Comparison of ENCODE assay signal across 8 mouse cellular contexts in the genomic region with DNA sequence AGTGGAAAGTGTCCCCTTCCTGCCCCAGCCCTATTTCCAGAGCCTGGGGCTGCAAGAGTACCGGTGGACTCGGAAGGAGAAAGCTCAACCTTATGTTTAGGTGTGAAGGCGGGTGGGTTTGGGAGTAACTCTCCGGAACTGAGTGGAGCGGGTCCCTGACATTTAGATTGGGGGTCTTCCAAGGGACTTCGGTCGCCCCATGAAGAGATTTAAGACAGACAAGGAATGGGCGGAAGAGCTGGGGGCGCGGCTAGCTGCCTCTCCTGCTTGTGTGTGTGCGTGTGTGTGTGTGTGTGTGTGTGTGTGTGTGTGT.
DNase-seq lines count a peak whose midpoint lies in the region; ATAC-seq and TF ChIP-seq lines count a peak whose summit lies in the region.

No protein-coding gene starts in this region.

- no peaks in the 10 kb centered on the region for H3K9me3 ChIP-seq in embryonic facial prominence, embryonic 11.5 days (replicated peaks; ENCODE audit: control insufficient read depth, low read length)
- H3K9me3 ChIP-seq in hindbrain, embryonic 16.5 days (ENCODE audit: control insufficient read depth, low read length): no peaks in the 10 kb centered on the region
- no peaks in the 10 kb centered on the region for H3K9me3 ChIP-seq in midbrain, postnatal 0 days (ENCODE audit: low read length)

- H3K27ac ChIP-seq in kidney, adult 2 months (ENCODE audit: insufficient read depth, low read depth, low read length): no peak overlapping the region
- H3K27ac ChIP-seq in embryonic facial prominence, embryonic 11.5 days (replicated peaks; ENCODE audit: low read depth, low read length): no peak overlapping the region
- H3K27ac ChIP-seq in hindbrain, embryonic 16.5 days (ENCODE audit: low read depth, low read length): no peak overlapping the region
- 0 out of 2 replicates have a peak overlapping the region, but pooled peaks have one; percentile 12 for H3K27ac ChIP-seq in midbrain, postnatal 0 days (ENCODE audit: low read depth, low read length)

- H3K4me3 ChIP-seq in kidney, adult 2 months (ENCODE audit: insufficient read depth, low read depth, low read length): peak overlapping the region; percentile 56
- peak overlapping the region; percentile 74 for H3K4me3 ChIP-seq in embryonic facial prominence, embryonic 11.5 days (ENCODE audit: low read depth, low read length)
- H3K4me3 ChIP-seq in hindbrain, embryonic 16.5 days (ENCODE audit: low read length): peak overlapping the region; percentile 75
- H3K4me3 ChIP-seq in midbrain, postnatal 0 days (ENCODE audit: low read depth, low read length): peak overlapping the region; percentile 80

- no peaks in the 10 kb centered on the region for H3K36me3 ChIP-seq in kidney, adult 2 months (ENCODE audit: control insufficient read depth, insufficient read depth, low read length)
- no peaks in the 10 kb centered on the region for H3K36me3 ChIP-seq in embryonic facial prominence, embryonic 11.5 days (replicated peaks; ENCODE audit: control insufficient read depth, insufficient read depth, low read depth, low read length)
- no peaks in the 10 kb centered on the region for H3K36me3 ChIP-seq in hindbrain, embryonic 16.5 days (ENCODE audit: control insufficient read depth, insufficient read depth, low read length)
- H3K36me3 ChIP-seq in midbrain, postnatal 0 days (ENCODE audit: insufficient read depth, low read length): no peaks in the 10 kb centered on the region

- ATAC-seq in embryonic facial prominence, embryonic 11.5 days (replicated peaks; ENCODE audit: insufficient number of reproducible peaks, low FRiP score, low TSS enrichment, low read depth): no peak
- ATAC-seq in hindbrain, embryonic 16.5 days: peak; percentile 7
- ATAC-seq in midbrain, postnatal 0 days (ENCODE audit: low FRiP score): peak; percentile 38; the same call in 1 of the 2 replicates

- peak overlapping the region; percentile 76; the same call in 1 of the 2 replicates for H3K9ac ChIP-seq in embryonic facial prominence, embryonic 11.5 days (replicated peaks; ENCODE audit: low read length)
- peak overlapping the region; percentile 86 for H3K9ac ChIP-seq in hindbrain, embryonic 16.5 days (ENCODE audit: low read depth, low read length)
- peak overlapping the region; percentile 84 for H3K9ac ChIP-seq in midbrain, postnatal 0 days (replicated peaks; ENCODE audit: low read length, poor library complexity, severe bottlenecking)

- H3K4me2 ChIP-seq in embryonic facial prominence, embryonic 11.5 days (ENCODE audit: low read depth, low read length): peak overlapping the region; percentile 100
- peak overlapping the region; percentile 98 for H3K4me2 ChIP-seq in hindbrain, embryonic 16.5 days (ENCODE audit: low read length)
- peak overlapping the region; percentile 99 for H3K4me2 ChIP-seq in midbrain, postnatal 0 days (ENCODE audit: low read depth, low read length, poor library complexity, severe bottlenecking)

- H3K27me3 ChIP-seq in kidney, adult 2 months (replicated peaks; ENCODE audit: control insufficient read depth, insufficient read depth, low read length): no peaks in the 10 kb centered on the region
- peaks cover 27% of the 10 kb centered on the region for H3K27me3 ChIP-seq in embryonic facial prominence, embryonic 11.5 days (ENCODE audit: control insufficient read depth, insufficient read depth, low read length)
- peaks cover 3% of the 10 kb centered on the region for H3K27me3 ChIP-seq in hindbrain, embryonic 16.5 days (replicated peaks; ENCODE audit: control insufficient read depth, insufficient read depth, low read length)
- H3K27me3 ChIP-seq in midbrain, postnatal 0 days (ENCODE audit: insufficient read depth, low read length): no peaks in the 10 kb centered on the region

- no peak for TF ChIP-seq CTCF in kidney, adult 2 months (conservative IDR thresholded peaks at IDR 0.05; ENCODE audit: insufficient read depth, insufficient read length, low read depth, low read length)
- TF ChIP-seq CTCF in midbrain, postnatal 0 days (IDR thresholded peaks at IDR 0.05): no peak

- WGBS in kidney, adult 2 months: 8% methylated on average over 11 of the region's 11 CpGs
- WGBS in embryonic facial prominence, embryonic 11.5 days: 2% methylated on average over 10 of the region's 11 CpGs
- WGBS in hindbrain, embryonic 16.5 days: 2% methylated on average over 8 of the region's 11 CpGs
- WGBS in midbrain, postnatal 0 days: 2% methylated on average over 10 of the region's 11 CpGs

- no peak for TF ChIP-seq POLR2A in kidney, adult 2 months (IDR thresholded peaks at IDR 0.05; ENCODE audit: low read depth, low read length)

- H3K4me1 ChIP-seq in kidney, adult 2 months (ENCODE audit: control insufficient read depth, insufficient read depth, low read length): no peaks in the 10 kb centered on the region
- H3K4me1 ChIP-seq in embryonic facial prominence, embryonic 11.5 days (ENCODE audit: control insufficient read depth, insufficient read depth, low read length): no peaks in the 10 kb centered on the region
- peaks cover 15% of the 10 kb centered on the region for H3K4me1 ChIP-seq in hindbrain, embryonic 16.5 days (ENCODE audit: control insufficient read depth, insufficient read depth, low read depth, low read length)
- H3K4me1 ChIP-seq in midbrain, postnatal 0 days (ENCODE audit: insufficient read depth, low read length): peaks cover 13% of the 10 kb centered on the region; the same call in 1 of the 2 replicates

- no peak for DNase-seq in kidney, adult 2 months
- DNase-seq in kidney, adult 9 months: no peak
- no peak for DNase-seq in embryonic facial prominence, embryonic 11.5 days (ENCODE audit: low spot score)
- no peak for DNase-seq in midbrain, postnatal 0 days (ENCODE audit: low spot score)
- DNase-seq in left cerebral cortex, adult 18-20 months (ENCODE audit: low spot score in 2 of 2): no peak
- no peak for DNase-seq in urinary bladder, postnatal 36 days (ENCODE audit: low spot score in 2 of 2)
- no peak for DNase-seq in kidney, postnatal 10 days
